Mouse (Mus musculus) neural tube, embryonic 15.5 days (tissue): ENCODE measurements around the gene Lamc3. TPM values are rescaled to one million over a fixed set of nuclear protein-coding genes. Genes with fewer than 3 reads are reported as not detected.
A peak's percentile ranks its signal among the peaks of the same experiment; 100 is the strongest.

ENCODE experiments used
- ATAC-seq: fragments of 200-750 bp; cut with Nextera tagmentation; 2 replicates; pipeline ENCODE4 v1.8.0; 2017; ENCODE audit warnings: mild to moderate bottlenecking, moderate TSS enrichment, moderate library complexity; ENCODE audit not compliant: low FRiP score
- H3K27ac ChIP-seq: fragments of 300-500 bp; sonication (generic); replicated peaks from 2 replicates; pipeline ENCODE4 v1.5.1; 2015; ENCODE audit warnings: mild to moderate bottlenecking, inconsistent platforms
- H3K27me3 ChIP-seq: fragments of 300-500 bp; sonication (generic); replicated peaks from 2 replicates; pipeline ENCODE4 v1.6.1; 2015; ENCODE audit warnings: inconsistent platforms
- H3K36me3 ChIP-seq: fragments of 300-500 bp; sonication (generic); 2 replicates; pipeline ENCODE4 v1.6.1; 2015; ENCODE audit warnings: inconsistent platforms
- H3K4me1 ChIP-seq: fragments of 300-500 bp; sonication (generic); 2 replicates; pipeline ENCODE4 v1.6.1; 2015; ENCODE audit warnings: inconsistent platforms
- H3K4me2 ChIP-seq: fragments of 300-500 bp; sonication (generic); 2 replicates; pipeline ENCODE4 v1.6.1; 2015; ENCODE audit warnings: inconsistent platforms, mild to moderate bottlenecking, moderate library complexity
- H3K4me3 ChIP-seq: fragments of 300-500 bp; sonication (generic); replicated peaks from 2 replicates; pipeline ENCODE4 v1.5.1; 2015; ENCODE audit warnings: mild to moderate bottlenecking, inconsistent platforms
- H3K9ac ChIP-seq: fragments of 300-500 bp; sonication (generic); replicated peaks from 2 replicates; pipeline ENCODE4 v1.6.1; 2015; ENCODE audit warnings: mild to moderate bottlenecking, inconsistent platforms
- H3K9me3 ChIP-seq: fragments of 300-500 bp; sonication (generic); replicated peaks from 2 replicates; pipeline ENCODE4 v1.6.1; 2016; ENCODE audit warnings: inconsistent platforms
- WGBS: fragments of 180-500 bp; shearing (Covaris S2); methylation state at CpG from one replicate; pipeline ENCODE4 v1.1.7; 2015; ENCODE audit warnings: mixed read lengths; 5-methylcytosine and 5-hydroxymethylcytosine counted together
- polyA plus RNA-seq: library from polyadenylated mRNA; unstranded; fragments of >200 nt; fragmentation: Nextera tagmentation; extraction: Ambion mirVana; gene quantifications from 2 replicates; pipeline ENCODE4 v1.2.1, GENCODE M21; 2015

Gene Lamc3
- polyA plus RNA-seq: 4.1 and 4.2 TPM in 2 replicates

GRCm38 (mm10) chr2:31887030-31887429 is at the start of gene Lamc3:
Lamc3 (plus strand) TSS chr2:31887291.
- H3K4me3 ChIP-seq: peak within 1 kb of the TSS; percentile 14
- H3K36me3 ChIP-seq: no peaks in the 10 kb centered on the region
- no peak for ATAC-seq
- no peak within 1 kb of the TSS for H3K27ac ChIP-seq
- no peaks in the 10 kb centered on the region for H3K9me3 ChIP-seq
- H3K4me2 ChIP-seq: peak within 1 kb of the TSS; percentile 38
- peaks cover 63% of the 10 kb centered on the region for H3K27me3 ChIP-seq
- 7% methylated on average over 26 of the region's 26 CpGs for WGBS
- peaks cover 5% of the 10 kb centered on the region; the same call in 1 of the 2 replicates for H3K4me1 ChIP-seq
- H3K9ac ChIP-seq: no peak within 1 kb of the TSS

DNA sequence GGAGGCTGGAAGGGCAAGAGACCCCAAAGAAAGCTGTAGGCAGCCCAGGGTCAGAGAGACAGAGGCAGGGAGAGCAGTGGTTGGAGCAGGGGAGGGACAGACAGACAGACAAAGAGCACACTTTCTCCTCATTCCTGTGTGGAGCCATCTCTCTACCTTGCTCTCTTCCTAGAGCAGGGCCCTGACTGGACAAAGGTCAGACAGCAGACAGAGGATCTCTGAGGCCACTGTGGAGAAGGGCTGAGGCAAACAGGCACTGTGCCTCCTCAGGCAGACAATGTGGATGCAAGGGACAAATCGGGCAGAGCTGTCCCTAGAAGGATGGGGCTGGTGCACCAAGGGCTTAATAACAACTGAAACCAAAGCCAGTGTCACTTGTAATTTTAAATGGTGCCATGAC is 48.2 kb upstream of the Lamc3 start:
- no peak overlapping the region for H3K27ac ChIP-seq
- H3K4me1 ChIP-seq: peaks cover 21% of the 10 kb centered on the region
- no peak overlapping the region for H3K9ac ChIP-seq
- no peak for ATAC-seq
- no peaks in the 10 kb centered on the region for H3K36me3 ChIP-seq
- H3K27me3 ChIP-seq: peaks cover 29% of the 10 kb centered on the region
- H3K4me3 ChIP-seq: no peak overlapping the region
- 45% methylated on average over 1 of the region's 1 CpGs for WGBS
- H3K9me3 ChIP-seq: no peaks in the 10 kb centered on the region
- H3K4me2 ChIP-seq: no peak overlapping the region

- no peak overlapping the region for H3K9ac ChIP-seq
- peak overlapping the region; percentile 48 for H3K4me3 ChIP-seq
- no peak for ATAC-seq
- H3K36me3 ChIP-seq: no peaks in the 10 kb centered on the region
- H3K4me1 ChIP-seq: peaks cover 35% of the 10 kb centered on the region
- peak overlapping the region; percentile 97 for H3K4me2 ChIP-seq
- H3K27me3 ChIP-seq: peaks cover 56% of the 10 kb centered on the region
- no peak overlapping the region for H3K27ac ChIP-seq
- H3K9me3 ChIP-seq: no peaks in the 10 kb centered on the region
- WGBS: 4% methylated on average over 10 of the region's 10 CpGs
Measured at GRCm38 (mm10) chr2:31844729-31845136, 42.4 kb upstream of the Lamc3 start.

- ATAC-seq: 0 out of 2 replicates have a peak, but pooled peaks have one; percentile 9
- 4% methylated on average over 26 of the region's 26 CpGs for WGBS
- H3K27ac ChIP-seq: no peak overlapping the region
Measured at GRCm38 (mm10) chr2:31845512-31845895, 41.6 kb upstream of the Lamc3 start.

DNA sequence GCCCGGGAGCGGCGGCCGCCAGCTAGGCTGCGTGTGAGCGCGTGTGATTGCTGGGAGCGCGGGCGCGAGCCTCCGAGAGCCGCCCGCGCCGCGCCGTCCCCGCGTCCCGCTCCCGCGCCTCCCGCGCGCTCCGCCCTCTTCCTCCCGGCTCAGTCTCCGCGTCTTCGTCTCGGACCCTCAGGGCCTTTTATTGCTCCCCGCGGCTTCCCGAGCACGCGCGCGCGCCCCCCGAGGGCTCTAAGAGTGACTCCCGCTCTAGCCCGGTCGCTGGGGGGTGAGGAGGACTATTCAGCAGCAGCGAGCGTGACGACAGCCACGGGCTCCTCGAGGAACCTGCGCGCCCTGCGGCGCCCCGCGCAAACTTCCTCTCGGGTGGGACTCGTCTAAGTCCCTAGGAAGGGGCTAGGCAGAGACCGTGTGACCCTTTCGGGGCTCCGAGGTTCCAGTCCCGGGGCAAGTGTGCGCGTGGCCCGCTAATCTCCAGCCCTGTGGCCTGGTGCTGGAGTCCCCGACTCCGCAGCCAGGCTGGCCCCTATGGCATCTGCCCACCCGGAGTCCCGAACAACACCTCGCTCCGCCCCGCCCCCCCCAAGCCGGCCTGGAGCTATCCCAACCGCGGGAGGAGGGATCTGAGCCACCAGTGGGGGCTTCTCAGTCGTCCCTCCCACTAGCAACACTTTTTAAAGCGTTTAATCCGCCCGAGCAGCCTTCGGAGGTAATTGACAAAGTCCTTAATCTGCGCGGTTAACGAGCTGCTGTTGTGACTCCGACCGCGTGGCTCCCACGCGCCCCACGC is 41.0 kb upstream of the Lamc3 start, which contains the start of gene Fibcd1:
Gene Fibcd1 (minus strand): TSS at position 110 of the 796 bp plus-strand sequence.
- under 1% methylated on average over 88 of the region's 88 CpGs for WGBS
- peak; percentile 56; the same call in 1 of the 2 replicates for ATAC-seq

More at GRCm38 (mm10) chr2:31845512-31845895, 41.6 kb upstream of the Lamc3 start:
- Histone ChIP-seq H3K4me1 (peaks cover 39% of the 10 kb centered on the region), H3K9ac (peak overlapping the region; percentile 60), H3K4me3 (peak overlapping the region; percentile 48), H3K36me3 (no peaks in the 10 kb centered on the region), H3K9me3 (no peaks in the 10 kb centered on the region), H3K4me2 (peak overlapping the region; percentile 97), H3K27me3 (peaks cover 52% of the 10 kb centered on the region)

GRCm38 (mm10) chr2:31846692-31847660 is 40.1 kb upstream of the Lamc3 start:
- peaks cover 52% of the 10 kb centered on the region for H3K27me3 ChIP-seq
- no peak overlapping the region for H3K27ac ChIP-seq
- H3K9ac ChIP-seq: no peak overlapping the region
- H3K36me3 ChIP-seq: no peaks in the 10 kb centered on the region
- H3K4me2 ChIP-seq: peak overlapping the region; percentile 97
- H3K9me3 ChIP-seq: no peaks in the 10 kb centered on the region
- H3K4me1 ChIP-seq: peaks cover 31% of the 10 kb centered on the region
- no peak for ATAC-seq
- 5% methylated on average over 35 of the region's 35 CpGs for WGBS
- H3K4me3 ChIP-seq: peak overlapping the region; percentile 48

More for the DNA sequence above, 41.0 kb upstream of the Lamc3 start, which contains the start of gene Fibcd1:
- peak within 1 kb of the TSS; percentile 97 for H3K4me2 ChIP-seq
- H3K4me3 ChIP-seq: peak within 1 kb of the TSS; percentile 48
- H3K27ac ChIP-seq: no peak within 1 kb of the TSS
- no peaks in the 10 kb centered on the region for H3K36me3 ChIP-seq
- peaks cover 33% of the 10 kb centered on the region for H3K4me1 ChIP-seq
- H3K9ac ChIP-seq: peak within 1 kb of the TSS; percentile 60
- H3K27me3 ChIP-seq: peaks cover 52% of the 10 kb centered on the region
- no peaks in the 10 kb centered on the region for H3K9me3 ChIP-seq

DNA sequence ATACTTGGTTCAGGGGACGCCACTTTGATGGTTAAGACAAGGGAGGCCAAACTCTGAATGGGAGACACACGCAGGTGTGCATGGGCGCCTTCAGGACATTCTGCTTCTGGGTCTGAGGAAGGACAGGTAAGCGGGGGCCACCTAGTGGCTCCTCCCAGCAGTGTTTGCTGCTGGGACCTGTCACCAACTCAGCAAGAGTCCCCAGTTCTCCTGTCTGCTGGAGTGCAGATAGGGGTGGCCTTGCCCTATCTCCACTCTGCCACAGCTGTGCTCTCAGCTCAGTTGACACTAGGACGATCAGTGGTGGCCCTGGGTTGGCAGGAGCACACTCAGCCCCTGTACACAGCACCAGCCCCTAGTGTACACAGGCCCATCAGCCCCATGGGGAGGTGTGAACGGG is 39.2 kb upstream of the Lamc3 start:
- H3K4me3 ChIP-seq: no peak overlapping the region
- H3K4me1 ChIP-seq: peaks cover 31% of the 10 kb centered on the region
- H3K36me3 ChIP-seq: no peaks in the 10 kb centered on the region
- WGBS: 20% methylated on average over 6 of the region's 6 CpGs
- H3K4me2 ChIP-seq: no peak overlapping the region
- no peaks in the 10 kb centered on the region for H3K9me3 ChIP-seq
- ATAC-seq: no peak
- H3K9ac ChIP-seq: no peak overlapping the region
- no peak overlapping the region for H3K27ac ChIP-seq
- H3K27me3 ChIP-seq: peaks cover 48% of the 10 kb centered on the region

- no peak overlapping the region for H3K4me3 ChIP-seq
- ATAC-seq: no peak
- 48% methylated on average over 12 of the region's 12 CpGs for WGBS
- H3K9ac ChIP-seq: no peak overlapping the region
- no peak overlapping the region for H3K4me2 ChIP-seq
- peaks cover 32% of the 10 kb centered on the region for H3K27me3 ChIP-seq
- no peak overlapping the region for H3K27ac ChIP-seq
- H3K9me3 ChIP-seq: no peaks in the 10 kb centered on the region
- H3K36me3 ChIP-seq: no peaks in the 10 kb centered on the region
- H3K4me1 ChIP-seq: peaks cover 25% of the 10 kb centered on the region
Measured at GRCm38 (mm10) chr2:31850141-31850540, 37.0 kb upstream of the Lamc3 start.

- Histone ChIP-seq H3K9me3 (no peaks in the 10 kb centered on the region), H3K27ac (no peak overlapping the region), H3K4me2 (no peak overlapping the region), H3K4me1 (peaks cover 28% of the 10 kb centered on the region), H3K9ac (no peak overlapping the region), H3K4me3 (no peak overlapping the region), H3K36me3 (no peaks in the 10 kb centered on the region), H3K27me3 (0 out of 2 replicates have a peak, but pooled peaks cover 4% of the 10 kb centered on the region)
- no peak for ATAC-seq
- 61% methylated on average over 8 of the region's 8 CpGs for WGBS
Measured at GRCm38 (mm10) chr2:31855991-31856390, 31.1 kb upstream of the Lamc3 start.

GRCm38 (mm10) chr2:31857180-31857579 is 29.9 kb upstream of the Lamc3 start:
- H3K27ac ChIP-seq: no peak overlapping the region
- H3K4me3 ChIP-seq: no peak overlapping the region
- ATAC-seq: no peak
- no peak overlapping the region for H3K4me2 ChIP-seq
- 49% methylated on average over 6 of the region's 6 CpGs for WGBS
- 0 out of 2 replicates have a peak overlapping the region, but pooled peaks have one; percentile 7 for H3K9ac ChIP-seq
- H3K9me3 ChIP-seq: no peaks in the 10 kb centered on the region
- peaks cover 28% of the 10 kb centered on the region for H3K4me1 ChIP-seq
- no peaks in the 10 kb centered on the region for H3K36me3 ChIP-seq
- H3K27me3 ChIP-seq: 0 out of 2 replicates have a peak, but pooled peaks cover 4% of the 10 kb centered on the region

- H3K27ac ChIP-seq: no peak overlapping the region
- H3K4me3 ChIP-seq: no peak overlapping the region
- H3K36me3 ChIP-seq: no peaks in the 10 kb centered on the region
- no peaks in the 10 kb centered on the region for H3K9me3 ChIP-seq
- no peak overlapping the region for H3K9ac ChIP-seq
- no peak for ATAC-seq
- 0 out of 2 replicates have a peak, but pooled peaks cover 4% of the 10 kb centered on the region for H3K27me3 ChIP-seq
- peaks cover 28% of the 10 kb centered on the region for H3K4me1 ChIP-seq
- no peak overlapping the region for H3K4me2 ChIP-seq
- 16% methylated on average over 12 of the region's 12 CpGs for WGBS
Measured at GRCm38 (mm10) chr2:31858500-31858899, 28.6 kb upstream of the Lamc3 start.
